Mouse (Mus musculus): ENCODE results near the gene Recql5. TPM values are rescaled to one million over a fixed set of nuclear protein-coding genes. Genes with fewer than 3 reads are reported as not detected.
A peak's percentile ranks its signal among the peaks of the same experiment; 100 is the strongest.

Gene Recql5
- polyA plus RNA-seq, 1 experiment from 2014 or later, result 9.2 TPM

DNA sequence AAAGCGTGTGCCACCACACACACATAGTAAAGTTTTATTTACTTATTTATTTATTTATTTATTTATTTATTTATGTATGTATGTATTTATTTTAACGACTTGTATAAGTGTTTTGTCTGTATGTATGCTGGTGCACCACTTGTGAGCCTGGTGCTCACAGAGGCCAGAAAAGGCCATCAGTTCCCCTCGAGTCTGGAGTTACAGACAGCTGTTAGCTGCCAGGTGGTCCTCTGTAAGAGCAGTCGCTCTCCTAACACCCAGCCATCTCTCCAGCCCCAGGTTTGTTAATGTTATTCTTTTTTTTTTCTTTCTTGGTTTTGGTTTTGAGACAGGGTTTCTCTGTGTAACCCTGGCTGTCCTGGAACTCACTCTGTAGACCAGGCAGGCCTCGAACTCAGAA lies 14.6 kb downstream of the Recql5 start:
- WGBS (ENCODE audit: missing documents), result 98% methylated on average over 5 of the region's 5 CpGs

DNA sequence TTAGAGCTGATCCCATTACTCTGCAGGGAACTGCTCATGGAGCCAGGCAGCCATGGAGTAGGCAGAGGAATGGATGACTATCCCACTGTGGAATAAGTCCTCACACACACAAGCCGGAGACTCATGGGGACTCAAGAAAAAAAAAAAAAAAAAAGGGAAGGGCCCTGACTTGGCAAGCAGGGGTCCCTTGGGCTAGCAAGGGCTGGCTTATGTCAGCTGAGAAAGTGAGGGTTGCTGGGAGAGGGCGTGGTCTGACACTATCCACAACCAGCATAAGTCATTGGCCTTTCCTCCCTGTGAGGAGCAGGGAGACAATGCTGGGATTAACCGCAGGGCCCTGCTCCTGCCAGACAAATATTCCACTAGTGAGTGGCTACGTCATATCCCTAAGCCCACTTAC lies 16.7 kb downstream of the Recql5 start:
- no peak overlapping the region for H3K27ac ChIP-seq

More for the DNA sequence above, 14.6 kb downstream of the Recql5 start:
- Histone ChIP-seq H3K27ac (no peak overlapping the region), H3K36me3 (ENCODE audit: inconsistent target) (peaks cover 46% of the 10 kb centered on the region; the same call in 1 of the 2 replicates), H3K79me2 (ENCODE audit: inconsistent target) (no peaks in the 10 kb centered on the region), H3K4me3 (ENCODE audit: inconsistent target) (no peak overlapping the region)

DNA sequence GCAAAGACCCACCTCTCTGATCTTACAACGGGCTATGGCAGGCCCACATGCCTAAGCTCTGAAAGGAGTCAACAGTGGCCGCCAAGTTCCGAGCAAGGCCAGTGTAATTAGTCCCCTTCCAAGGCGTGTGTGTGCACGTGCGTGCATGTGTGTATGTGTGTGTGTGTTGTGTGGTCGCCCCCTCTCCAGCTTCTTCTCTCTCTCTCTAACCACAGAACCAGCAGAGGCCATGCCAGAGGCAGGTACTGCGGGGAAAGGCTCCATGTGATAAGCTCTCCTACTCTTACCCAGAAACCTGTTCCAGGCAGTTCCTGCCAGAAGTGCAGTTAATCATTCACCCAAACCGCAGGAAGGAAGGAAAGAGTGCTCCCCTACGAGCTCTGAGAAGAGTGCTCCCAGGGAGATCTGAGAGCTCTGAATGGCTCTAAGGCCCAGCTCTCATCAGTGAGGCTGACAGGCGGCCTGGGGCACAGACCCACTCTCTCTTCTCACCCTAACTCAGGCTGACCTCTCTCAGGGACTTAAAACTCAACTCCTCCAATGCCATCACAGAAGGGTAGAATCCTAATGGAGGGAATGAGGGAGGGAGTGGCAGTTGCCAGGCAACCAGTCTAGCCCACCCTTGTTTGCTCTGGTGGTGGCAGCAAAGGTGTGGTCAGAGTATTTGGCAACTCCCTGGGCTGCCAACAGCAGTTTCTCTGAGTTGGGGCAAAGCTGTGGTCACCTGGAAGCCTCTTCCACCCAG lies 21.5 kb downstream of the Recql5 start, which contains the start of gene Smim6:
Gene Smim6, plus strand, starts transcription at position 386 of the 745 bp plus-strand sequence.
- WGBS (ENCODE audit: missing documents), result 44% methylated on average over 11 of the region's 11 CpGs
- H3K27ac ChIP-seq, result no peak within 1 kb of the TSS
- H3K36me3 ChIP-seq (ENCODE audit: inconsistent target), result peaks cover 28% of the 10 kb centered on the region; the same call in 1 of the 2 replicates
- no peak within 1 kb of the TSS for H3K4me3 ChIP-seq (ENCODE audit: inconsistent target)
- H3K79me2 ChIP-seq (ENCODE audit: inconsistent target), result no peaks in the 10 kb centered on the region

More for the DNA sequence above, 16.7 kb downstream of the Recql5 start:
- H3K36me3 ChIP-seq (ENCODE audit: inconsistent target), result peaks cover 43% of the 10 kb centered on the region; the same call in 1 of the 2 replicates
- H3K4me3 ChIP-seq (ENCODE audit: inconsistent target), result no peak overlapping the region
- H3K79me2 ChIP-seq (ENCODE audit: inconsistent target), result no peaks in the 10 kb centered on the region
- WGBS (ENCODE audit: missing documents), result 94% methylated on average over 3 of the region's 4 CpGs

DNA sequence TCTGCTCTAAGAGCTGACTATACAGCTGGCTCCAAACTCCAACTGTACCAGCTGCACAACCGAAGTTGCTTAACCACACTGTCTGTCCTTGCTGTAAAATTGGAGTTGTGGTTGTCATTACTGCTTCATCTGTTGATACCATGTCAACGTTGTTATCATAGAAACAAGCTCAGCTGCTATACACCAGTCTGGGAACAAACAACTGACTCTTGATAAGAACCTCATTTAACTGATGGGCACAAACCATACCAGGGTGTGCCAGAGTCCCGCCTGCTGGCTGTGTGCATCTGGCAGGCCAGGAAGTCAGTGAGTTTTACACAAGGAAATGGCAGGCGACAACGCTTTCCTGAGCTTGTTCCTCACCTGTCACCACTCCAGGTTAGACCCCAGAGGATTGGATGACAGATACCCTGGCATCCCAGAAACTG lies 22.1 kb downstream of the Recql5 start:
- Histone ChIP-seq H3K4me3 (ENCODE audit: inconsistent target) (no peak overlapping the region), H3K79me2 (ENCODE audit: inconsistent target) (no peaks in the 10 kb centered on the region), H3K36me3 (ENCODE audit: inconsistent target) (peaks cover 21% of the 10 kb centered on the region; the same call in 1 of the 2 replicates), H3K27ac (no peak overlapping the region)
- WGBS (ENCODE audit: missing documents), result 48% methylated on average over 5 of the region's 5 CpGs

DNA sequence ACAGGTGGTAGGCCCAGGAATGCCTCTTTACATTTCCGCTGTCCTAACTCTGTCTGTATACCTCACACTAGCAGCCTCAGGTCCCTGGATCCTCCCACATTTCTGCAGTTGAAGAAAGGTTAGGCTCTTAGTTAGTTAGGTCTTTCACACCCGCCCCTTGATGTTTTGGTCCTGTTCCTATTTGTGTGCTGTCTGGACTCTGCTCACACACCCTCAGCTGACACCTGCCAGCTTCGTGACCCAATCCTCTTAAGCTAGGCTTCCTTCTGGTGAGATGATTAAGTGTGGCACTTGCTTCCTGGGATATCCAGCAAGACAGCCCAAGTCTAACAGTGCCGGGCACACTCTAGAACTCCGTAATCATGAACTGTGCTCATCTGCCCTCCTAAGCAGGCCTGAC lies 26.8 kb downstream of the Recql5 start:
- no peaks in the 10 kb centered on the region for H3K79me2 ChIP-seq (ENCODE audit: inconsistent target)
- whole genome bisulfite sequencing (ENCODE audit: missing documents), result 97% methylated on average over 5 of the region's 5 CpGs
- no peaks in the 10 kb centered on the region; the same call in 1 of the 2 replicates for H3K36me3 ChIP-seq (ENCODE audit: inconsistent target)
- no peak overlapping the region for H3K27ac ChIP-seq
- H3K4me3 ChIP-seq (ENCODE audit: inconsistent target), result no peak overlapping the region

DNA sequence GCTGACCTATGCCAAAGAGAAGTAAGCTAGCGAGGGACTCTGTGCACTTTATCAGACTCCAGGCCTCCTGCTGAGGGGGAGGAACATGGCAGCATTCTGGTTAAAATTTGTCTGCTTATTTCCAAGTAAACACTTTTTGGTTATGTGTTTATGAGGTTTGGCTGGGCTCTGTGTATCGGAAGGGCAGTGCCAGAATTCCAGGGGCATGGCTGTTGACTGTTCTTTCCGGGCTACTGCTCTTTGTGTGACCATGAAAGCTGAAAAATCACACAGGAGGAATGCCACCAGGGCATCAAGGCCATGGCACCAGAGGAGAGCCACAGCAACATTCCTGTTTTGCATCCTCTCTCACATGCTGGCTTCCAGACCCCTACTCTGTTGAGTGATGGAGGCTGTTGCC lies 27.2 kb downstream of the Recql5 start:
- Histone ChIP-seq H3K27ac (no peak overlapping the region), H3K4me3 (ENCODE audit: inconsistent target) (no peak overlapping the region), H3K36me3 (ENCODE audit: inconsistent target) (no peaks in the 10 kb centered on the region), H3K79me2 (ENCODE audit: inconsistent target) (no peaks in the 10 kb centered on the region)
- 94% methylated on average over 3 of the region's 3 CpGs for WGBS (ENCODE audit: missing documents)

DNA sequence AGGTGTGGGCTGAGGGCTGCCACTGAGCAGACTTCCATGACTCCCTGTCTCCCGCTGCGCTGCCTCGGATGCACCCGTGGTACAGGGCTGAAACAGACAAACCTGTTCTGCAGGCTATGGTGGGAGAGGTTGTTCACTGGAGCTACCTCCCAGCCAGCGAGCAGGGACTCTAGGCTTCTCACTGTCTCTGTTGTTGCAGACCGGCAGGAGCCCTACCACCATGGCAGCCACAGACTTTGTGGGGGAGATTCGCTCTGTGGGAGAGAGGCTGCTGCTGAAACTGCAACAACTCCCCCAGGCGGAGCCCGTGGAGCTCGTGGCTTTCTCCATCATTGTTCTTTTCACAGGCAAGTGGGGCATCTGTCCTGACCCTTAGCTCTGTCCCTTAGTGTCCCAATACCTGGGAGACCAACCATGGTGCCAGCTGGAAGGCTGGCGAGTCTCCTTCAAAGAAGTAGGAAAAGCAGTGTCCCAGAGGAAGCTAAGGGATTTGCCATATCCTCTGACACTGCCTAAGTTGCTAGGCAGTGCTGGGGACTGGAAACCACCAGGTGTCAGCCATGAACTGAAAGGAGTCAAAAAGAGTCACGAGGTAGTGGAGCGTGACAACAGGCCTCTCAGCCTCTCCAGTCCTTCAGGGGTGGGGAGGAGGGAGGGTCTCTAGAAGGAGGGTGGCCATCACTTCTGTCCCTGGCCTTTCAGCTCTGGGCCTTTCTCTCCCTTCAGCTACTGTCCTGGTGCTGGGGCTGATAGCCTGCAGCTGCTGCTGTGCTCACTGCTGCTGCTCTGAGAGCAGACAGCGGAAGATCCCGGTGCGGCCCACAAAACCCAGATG lies 28.1 kb downstream of the Recql5 start:
- no peaks in the 10 kb centered on the region for H3K36me3 ChIP-seq (ENCODE audit: inconsistent target)

DNA sequence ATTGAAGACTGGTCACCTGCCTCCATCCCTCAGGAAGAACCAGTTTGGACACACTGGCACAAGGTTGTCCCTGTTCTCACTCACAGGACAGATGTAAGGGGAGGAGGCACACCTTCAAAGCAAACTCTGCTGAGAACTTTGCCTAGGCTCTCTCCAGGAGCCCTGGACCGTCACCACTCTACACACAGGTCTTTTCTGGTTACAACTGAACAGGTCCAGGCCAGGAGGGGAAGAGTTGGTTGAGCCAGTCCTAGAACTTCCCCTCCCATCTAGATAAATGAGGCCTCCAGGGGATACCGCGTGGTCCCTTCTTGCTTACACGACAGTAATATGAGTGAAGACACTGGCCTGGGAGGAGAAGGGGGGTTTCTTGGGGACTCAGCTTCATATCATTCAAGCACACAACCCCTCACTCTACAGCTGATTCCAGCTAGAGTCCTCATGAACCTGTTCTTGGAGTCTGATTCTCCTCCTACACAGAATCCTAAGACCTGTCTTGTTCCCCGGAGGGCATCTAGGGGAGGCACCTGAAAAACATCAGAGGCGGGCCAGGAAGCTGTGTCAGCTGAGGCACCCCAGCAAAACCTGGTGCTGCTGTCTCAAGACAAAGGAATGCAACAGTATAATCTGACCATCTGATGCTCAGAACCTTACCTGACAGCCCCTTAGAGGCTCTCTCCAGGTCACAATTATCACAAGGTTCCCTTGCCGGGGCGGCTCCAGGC lies 28.9 kb downstream of the Recql5 start:
- no peak overlapping the region for H3K27ac ChIP-seq
- H3K79me2 ChIP-seq (ENCODE audit: inconsistent target), result no peaks in the 10 kb centered on the region
- WGBS (ENCODE audit: missing documents), result 88% methylated on average over 8 of the region's 8 CpGs
- H3K4me3 ChIP-seq (ENCODE audit: inconsistent target), result no peak overlapping the region
- H3K36me3 ChIP-seq (ENCODE audit: inconsistent target), result no peaks in the 10 kb centered on the region

More for the DNA sequence above, 28.1 kb downstream of the Recql5 start:
- Histone ChIP-seq H3K4me3 (ENCODE audit: inconsistent target) (no peak overlapping the region), H3K79me2 (ENCODE audit: inconsistent target) (no peaks in the 10 kb centered on the region), H3K27ac (no peak overlapping the region)
- WGBS (ENCODE audit: missing documents), result 93% methylated on average over 16 of the region's 16 CpGs

DNA sequence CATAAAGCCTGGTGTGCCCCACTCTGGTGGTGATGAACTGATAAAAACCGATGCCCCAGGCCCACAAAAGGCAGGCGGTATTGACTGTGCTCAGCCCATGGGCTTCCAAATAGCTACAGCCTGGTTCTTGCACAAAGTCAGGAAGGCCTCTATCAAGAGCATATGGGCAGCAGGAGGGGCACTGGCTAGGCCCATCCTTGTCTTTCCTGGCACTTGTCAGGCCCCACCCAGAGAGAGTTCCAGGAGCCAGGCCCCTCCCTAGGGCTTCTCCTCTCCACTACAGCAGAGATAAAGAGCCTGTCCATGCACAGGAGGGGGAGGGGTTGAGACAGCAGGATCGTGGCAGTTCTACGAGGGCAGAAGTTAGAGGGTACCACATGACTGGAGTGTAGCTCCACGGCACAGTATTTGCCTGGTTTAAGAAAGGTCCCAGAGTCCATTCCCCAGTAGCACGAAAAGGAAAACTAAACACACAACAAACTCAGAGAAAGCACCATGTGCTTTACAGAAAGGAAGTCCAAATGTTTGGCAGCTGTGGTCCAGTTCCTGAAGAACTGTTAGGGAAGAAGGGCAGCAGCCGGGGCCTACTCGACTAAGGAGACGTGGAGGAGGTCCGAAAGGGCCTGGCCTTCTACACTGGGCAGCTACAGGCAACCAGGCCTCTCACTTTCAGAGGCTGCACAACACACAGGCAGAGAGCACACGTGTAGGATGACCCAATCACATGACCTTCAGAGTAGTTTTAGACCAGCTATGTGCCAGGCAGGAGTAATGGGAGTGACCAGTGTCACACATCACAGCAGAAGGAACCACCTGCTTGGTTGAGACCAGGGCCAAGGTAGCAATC lies 29.7 kb downstream of the Recql5 start:
- WGBS (ENCODE audit: missing documents), result 33% methylated on average over 11 of the region's 11 CpGs
- 0 out of 2 replicates have a peak overlapping the region, but pooled peaks have one; percentile 4 for H3K27ac ChIP-seq
- H3K79me2 ChIP-seq (ENCODE audit: inconsistent target), result no peaks in the 10 kb centered on the region
- no peaks in the 10 kb centered on the region for H3K36me3 ChIP-seq (ENCODE audit: inconsistent target)
- no peak overlapping the region for H3K4me3 ChIP-seq (ENCODE audit: inconsistent target)

DNA sequence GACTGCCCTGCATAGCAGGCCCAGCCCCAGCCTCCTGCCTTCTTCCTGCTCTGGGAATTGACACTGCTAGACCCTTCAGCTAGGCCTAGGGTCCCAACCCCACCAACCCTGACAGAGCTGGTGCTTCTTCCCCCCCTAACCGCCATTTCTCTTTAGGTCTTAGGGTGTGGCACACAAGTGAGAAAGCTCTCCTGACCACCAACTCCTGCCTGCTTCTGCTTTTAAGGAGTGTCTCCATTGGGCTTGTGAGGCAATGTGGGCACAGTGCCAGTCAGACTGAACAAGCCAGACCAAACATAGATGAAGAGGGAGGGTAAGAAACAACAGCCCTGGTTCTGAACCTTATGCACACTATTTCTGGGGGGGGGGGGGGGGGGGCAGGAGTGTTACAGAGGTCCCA lies 30.4 kb downstream of the Recql5 start:
- WGBS (ENCODE audit: missing documents), result 0% methylated on average over 1 of the region's 1 CpGs
- Histone ChIP-seq H3K36me3 (ENCODE audit: inconsistent target) (no peaks in the 10 kb centered on the region), H3K79me2 (ENCODE audit: inconsistent target) (no peaks in the 10 kb centered on the region), H3K27ac (peak overlapping the region; percentile 19; the same call in 1 of the 2 replicates), H3K4me3 (ENCODE audit: inconsistent target) (no peak overlapping the region)

DNA sequence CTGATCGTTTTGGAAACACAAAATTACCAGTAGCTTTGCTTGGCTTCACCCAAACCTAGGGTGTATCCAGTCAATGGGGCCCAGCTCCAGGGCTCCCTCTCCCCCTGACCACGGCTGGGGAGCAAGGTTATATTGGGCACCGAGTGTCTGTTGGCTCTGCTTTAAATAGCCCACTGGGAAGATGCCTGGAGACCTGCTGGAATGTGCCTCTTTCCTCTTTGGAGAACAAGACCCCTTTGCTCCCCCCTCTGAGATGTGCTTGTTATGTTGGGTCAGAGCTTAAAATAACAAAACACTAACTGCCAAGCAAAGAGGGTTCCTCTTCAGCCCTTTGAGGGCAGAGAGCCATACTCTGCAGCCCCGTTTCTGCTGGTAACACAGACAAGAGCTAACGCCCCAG lies 31.1 kb downstream of the Recql5 start:
- peaks cover 6% of the 10 kb centered on the region; the same call in 1 of the 2 replicates for H3K36me3 ChIP-seq (ENCODE audit: inconsistent target)
- no peaks in the 10 kb centered on the region for H3K79me2 ChIP-seq (ENCODE audit: inconsistent target)
- H3K4me3 ChIP-seq (ENCODE audit: inconsistent target), result no peak overlapping the region
- H3K27ac ChIP-seq, result peak overlapping the region; percentile 19; the same call in 1 of the 2 replicates
- 47% methylated on average over 5 of the region's 5 CpGs for WGBS (ENCODE audit: missing documents)

DNA sequence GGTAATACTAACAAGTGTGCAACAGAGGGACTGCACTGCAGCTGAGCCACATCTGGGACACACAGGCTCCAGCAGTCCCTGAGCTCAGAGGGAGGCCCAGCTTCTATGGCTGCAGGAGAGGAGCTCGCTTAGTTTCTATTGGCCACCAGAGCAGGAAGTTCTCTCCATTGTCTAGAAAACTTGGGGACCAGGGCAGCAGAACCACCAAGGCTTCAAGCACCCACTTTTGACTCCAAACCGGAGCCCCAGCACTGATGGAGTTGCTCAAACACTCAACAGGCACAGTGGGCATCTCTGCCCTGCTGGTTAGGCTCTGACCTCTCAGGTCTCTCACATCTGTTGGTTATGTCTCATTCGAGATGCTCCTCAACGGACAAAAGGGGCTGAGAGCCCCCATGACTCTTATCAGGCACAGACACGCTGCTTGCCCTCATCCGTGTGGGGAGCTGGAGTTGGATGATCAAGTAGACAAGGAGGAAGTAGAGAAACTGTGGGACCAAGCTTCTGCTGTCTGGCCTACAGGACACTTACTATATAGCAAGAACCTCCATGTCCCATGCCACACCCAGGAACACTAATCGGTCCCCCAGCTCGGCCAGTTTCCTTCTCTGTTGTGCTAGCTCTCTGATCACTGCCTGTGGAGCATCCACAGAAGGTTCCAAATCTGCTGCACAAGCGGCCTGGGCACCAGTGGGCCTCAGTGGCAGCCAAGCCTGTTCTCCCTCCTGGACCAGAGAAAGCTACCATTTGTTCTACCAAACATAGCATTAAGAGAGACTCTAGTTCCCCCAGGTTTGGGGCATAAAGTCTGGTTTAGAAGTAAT lies 31.7 kb downstream of the Recql5 start:
- H3K79me2 ChIP-seq (ENCODE audit: inconsistent target), result no peaks in the 10 kb centered on the region
- 48% methylated on average over 9 of the region's 9 CpGs for WGBS (ENCODE audit: missing documents)
- H3K36me3 ChIP-seq (ENCODE audit: inconsistent target), result peaks cover 13% of the 10 kb centered on the region
- H3K27ac ChIP-seq, result no peak overlapping the region
- H3K4me3 ChIP-seq (ENCODE audit: inconsistent target), result no peak overlapping the region
